Mouse (Mus musculus): Measurements from ENCODE around the gene Ifnz.
"Not testable (repeated sequence)": the region's sequence is repeated elsewhere in the genome, so short reads cannot be mapped to it uniquely, and the experiment has no call there.

Ifnz gene

DNA sequence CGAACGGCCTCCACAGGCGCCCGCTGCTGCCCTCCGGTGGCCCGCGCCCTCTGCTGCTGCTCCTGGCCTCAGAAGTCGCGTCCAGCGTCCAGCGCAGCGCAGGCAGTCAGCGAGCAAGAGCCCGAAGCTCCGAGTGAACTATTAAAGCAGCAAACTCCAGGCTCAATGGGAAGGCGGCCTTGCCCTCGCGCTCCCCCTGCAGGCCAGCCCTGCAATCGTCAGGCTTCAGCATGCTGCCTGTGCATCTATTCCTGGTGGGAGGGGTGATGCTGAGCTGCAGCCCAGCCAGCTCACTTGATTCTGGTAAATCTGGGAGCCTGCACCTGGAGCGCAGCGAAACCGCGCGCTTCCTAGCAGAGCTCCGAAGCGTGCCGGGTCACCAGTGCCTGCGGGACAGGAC lies 6.5 kb downstream of the Ifnz start, which contains the start of gene Gm13277:
Gene Gm13277, plus strand, starts transcription at position 231 of the 400 bp plus-strand sequence.
- DNase-seq, result peak; percentile 78 to 79

DNA sequence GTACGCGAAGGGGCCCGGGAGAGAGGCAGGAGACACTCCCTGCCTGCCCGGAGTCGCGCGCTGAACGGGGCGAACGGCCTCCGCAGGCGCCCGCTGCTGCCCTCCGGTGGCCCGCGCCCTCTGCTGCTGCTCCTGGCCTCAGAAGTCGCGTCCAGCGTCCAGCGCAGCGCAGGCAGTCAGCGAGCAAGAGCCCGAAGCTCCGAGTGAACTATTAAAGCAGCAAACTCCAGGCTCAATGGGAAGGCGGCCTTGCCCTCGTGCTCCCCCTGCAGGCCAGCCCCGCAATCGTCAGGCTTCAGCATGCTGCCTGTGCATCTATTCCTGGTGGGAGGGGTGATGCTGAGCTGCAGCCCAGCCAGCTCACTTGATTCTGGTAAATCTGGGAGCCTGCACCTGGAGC lies 9.3 kb downstream of the Ifnz start, which contains the start of gene Gm13278:
Gene Gm13278, plus strand, starts transcription at position 301 of the 400 bp plus-strand sequence.
- DNase-seq, result not testable (repeated sequence)

DNA sequence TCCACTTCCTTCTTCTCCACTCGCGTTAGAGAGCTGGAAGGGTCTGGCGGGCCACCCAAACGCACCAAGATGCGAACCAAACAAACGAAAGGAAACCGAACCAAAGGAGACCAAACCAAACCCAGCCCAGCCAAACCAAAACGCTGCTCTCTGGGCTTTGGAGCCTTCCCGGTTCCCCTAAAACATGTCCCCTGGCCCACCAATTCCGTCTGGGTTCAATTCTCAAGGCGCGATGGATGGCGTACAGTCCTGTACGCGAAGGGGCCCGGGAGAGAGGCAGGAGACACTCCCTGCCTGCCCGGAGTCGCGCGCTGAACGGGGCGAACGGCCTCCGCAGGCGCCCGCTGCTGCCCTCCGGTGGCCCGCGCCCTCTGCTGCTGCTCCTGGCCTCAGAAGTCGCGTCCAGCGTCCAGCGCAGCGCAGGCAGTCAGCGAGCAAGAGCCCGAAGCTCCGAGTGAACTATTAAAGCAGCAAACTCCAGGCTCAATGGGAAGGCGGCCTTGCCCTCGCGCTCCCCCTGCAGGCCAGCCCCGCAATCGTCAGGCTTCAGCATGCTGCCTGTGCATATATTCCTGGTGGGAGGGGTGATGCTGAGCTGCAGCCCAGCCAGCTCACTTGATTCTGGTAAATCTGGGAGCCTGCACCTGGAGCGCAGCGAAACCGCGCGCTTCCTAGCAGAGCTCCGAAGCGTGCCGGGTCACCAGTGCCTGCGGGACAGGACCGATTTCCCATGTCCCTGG lies 12.2 kb downstream of the Ifnz start, which contains the start of gene Gm13275:
Gene Gm13275, plus strand, starts transcription at position 552 of the 740 bp plus-strand sequence.
- DNase-seq, result peak; percentile 60 to 71

DNA sequence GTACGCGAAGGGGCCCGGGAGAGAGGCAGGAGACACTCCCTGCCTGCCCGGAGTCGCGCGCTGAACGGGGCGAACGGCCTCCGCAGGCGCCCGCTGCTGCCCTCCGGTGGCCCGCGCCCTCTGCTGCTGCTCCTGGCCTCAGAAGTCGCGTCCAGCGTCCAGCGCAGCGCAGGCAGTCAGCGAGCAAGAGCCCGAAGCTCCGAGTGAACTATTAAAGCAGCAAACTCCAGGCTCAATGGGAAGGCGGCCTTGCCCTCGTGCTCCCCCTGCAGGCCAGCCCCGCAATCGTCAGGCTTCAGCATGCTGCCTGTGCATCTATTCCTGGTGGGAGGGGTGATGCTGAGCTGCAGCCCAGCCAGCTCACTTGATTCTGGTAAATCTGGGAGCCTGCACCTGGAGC lies 15.2 kb downstream of the Ifnz start, which contains the start of gene Gm13279:
Gene Gm13279, plus strand, starts transcription at position 301 of the 400 bp plus-strand sequence.
- DNase-seq, result not testable (repeated sequence)

DNA sequence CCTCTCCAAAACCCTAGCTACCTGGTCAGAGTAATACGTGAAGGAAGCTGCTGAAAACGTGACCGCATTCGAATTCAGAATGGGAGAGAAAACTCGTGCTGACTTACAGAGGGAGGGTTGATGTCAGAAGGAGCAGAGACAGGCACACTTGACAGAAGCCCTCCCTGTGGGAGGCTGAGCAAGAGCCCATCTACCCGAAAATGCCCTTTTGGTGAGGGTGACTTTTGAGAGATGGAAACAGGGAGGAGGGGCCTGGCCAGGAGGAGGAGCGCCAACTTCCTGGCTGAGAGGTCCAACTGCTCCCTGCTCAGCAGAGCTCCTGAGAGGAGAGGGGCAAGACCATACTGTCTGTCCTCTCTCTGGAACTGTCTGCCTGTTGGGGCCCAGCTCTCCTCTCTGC lies 17.4 kb downstream of the Ifnz start, which contains the start of gene Gm13285:
Gene Gm13285, plus strand, starts transcription at position 301 of the 400 bp plus-strand sequence.
- not testable (repeated sequence) for DNase-seq

DNA sequence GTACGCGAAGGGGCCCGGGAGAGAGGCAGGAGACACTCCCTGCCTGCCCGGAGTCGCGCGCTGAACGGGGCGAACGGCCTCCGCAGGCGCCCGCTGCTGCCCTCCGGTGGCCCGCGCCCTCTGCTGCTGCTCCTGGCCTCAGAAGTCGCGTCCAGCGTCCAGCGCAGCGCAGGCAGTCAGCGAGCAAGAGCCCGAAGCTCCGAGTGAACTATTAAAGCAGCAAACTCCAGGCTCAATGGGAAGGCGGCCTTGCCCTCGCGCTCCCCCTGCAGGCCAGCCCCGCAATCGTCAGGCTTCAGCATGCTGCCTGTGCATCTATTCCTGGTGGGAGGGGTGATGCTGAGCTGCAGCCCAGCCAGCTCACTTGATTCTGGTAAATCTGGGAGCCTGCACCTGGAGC lies 21.0 kb downstream of the Ifnz start, which contains the start of gene Gm13287:
Gene Gm13287, plus strand, starts transcription at position 301 of the 400 bp plus-strand sequence.
- not testable (repeated sequence) for DNase-seq

DNA sequence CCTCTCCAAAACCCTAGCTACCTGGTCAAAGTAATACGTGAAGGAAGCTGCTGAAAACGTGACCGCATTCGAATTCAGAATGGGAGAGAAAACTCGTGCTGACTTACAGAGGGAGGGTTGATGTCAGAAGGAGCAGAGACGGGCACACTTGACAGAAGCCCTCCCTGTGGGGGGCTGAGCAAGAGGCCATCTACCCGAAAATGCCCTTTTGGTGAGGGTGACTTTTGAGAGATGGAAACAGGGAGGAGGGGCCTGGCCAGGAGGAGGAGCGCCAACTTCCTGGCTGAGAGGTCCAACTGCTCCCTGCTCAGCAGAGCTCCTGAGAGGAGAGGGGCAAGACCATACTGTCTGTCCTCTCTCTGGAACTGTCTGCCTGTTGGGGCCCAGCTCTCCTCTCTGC lies 23.3 kb downstream of the Ifnz start, which contains the start of gene Gm13288:
Gene Gm13288, plus strand, starts transcription at position 301 of the 400 bp plus-strand sequence.
- DNase-seq, result not testable (repeated sequence)

DNA sequence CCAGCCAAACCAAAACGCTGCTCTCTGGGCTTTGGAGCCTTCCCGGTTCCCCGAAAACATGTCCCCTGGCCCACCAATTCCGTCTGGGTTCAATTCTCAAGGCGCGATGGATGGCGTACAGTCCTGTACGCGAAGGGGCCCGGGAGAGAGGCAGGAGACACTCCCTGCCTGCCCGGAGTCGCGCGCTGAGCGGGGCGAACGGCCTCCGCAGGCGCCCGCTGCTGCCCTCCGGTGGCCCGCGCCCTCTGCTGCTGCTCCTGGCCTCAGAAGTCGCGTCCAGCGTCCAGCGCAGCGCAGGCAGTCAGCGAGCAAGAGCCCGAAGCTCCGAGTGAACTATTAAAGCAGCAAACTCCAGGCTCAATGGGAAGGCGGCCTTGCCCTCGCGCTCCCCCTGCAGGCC lies 23.8 kb downstream of the Ifnz start:
- peak; percentile 22 to 40 for DNase-seq

DNA sequence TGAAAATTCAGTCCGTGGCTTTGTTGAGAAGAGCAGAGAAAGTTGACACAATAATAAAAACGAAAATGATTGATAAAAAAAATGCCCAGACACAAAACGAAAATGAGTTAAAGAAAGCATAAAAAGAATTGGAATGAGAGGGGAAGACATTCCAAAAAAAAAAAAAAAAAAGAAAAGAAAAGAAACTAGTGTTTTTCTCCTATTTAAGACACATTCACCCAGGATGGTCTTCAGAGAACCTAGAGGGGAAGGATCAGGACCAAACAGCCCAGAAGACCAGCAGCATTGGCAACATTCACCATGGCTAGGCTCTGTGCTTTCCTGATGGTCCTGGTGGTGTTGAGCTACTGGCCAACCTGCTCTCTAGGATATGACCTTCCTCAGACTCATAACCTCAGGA lies 34.0 kb downstream of the Ifnz start, which contains the start of gene Ifna7:
Gene Ifna7, plus strand, starts transcription at position 301 of the 400 bp plus-strand sequence.
- DNase-seq, result no peak

DNA sequence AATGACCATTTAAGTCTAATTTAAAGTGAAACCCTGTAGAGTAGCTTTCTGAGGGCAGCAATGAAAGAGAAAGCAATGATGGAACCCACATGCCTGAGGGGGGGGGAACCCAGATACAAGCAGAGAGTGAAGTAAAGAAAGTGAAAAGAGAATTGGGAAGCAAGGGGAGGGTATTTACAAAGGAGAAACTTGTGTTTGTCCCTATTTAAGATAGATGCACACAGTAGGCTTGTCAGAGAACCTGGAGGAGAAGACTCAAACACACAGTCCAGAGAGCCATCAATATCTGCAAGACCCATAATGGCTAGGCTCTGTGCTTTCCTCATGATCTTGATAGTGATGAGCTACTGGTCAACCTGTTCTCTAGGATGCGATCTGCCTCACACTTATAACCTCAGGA lies 37.7 kb downstream of the Ifnz start, which contains the start of gene Ifna11:
Gene Ifna11, plus strand, starts transcription at position 301 of the 400 bp plus-strand sequence.
- no peak for DNase-seq

DNA sequence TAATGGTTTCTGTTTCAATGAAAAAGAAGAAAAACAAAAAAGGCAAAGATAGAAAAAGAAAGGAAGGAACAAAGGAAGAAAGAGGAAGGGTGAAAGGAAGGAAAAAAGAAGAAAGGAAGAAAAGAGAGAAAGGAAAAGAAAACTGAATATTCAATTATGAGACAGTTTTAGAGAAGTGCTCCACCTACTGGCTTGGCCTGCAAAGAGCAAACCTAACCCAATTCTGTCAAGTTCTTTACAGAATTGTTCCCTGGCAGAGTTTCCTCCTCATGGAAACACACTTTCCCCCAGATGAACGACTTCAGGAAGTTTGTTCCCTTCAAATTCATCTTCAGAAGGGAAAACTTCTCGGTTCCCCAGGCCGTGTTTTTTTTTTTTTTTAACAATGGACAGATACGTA lies 41.1 kb downstream of the Ifnz start:
- DNase-seq, result no peak

DNA sequence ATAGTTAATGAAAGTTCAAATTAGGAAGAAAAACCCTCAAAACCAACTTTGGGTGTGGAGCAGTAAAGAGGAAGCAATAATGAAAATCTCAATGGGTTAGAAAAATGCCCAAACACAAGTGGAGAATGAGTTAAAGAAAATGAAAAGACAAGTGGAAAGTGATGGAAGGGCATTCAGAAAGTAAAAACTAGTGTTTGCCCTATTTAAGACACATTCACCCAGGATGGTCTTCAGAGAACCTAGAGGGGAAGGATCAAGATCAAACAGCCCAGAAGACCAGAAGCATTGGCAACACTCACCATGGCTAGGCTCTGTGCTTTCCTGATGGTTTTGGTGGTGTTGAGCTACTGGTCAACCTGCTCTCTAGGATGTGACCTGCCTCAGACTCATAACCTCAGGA lies 45.2 kb downstream of the Ifnz start, which contains the start of gene Ifna6:
Gene Ifna6, plus strand, starts transcription at position 301 of the 400 bp plus-strand sequence.
- DNase-seq, result not testable (repeated sequence)

DNA sequence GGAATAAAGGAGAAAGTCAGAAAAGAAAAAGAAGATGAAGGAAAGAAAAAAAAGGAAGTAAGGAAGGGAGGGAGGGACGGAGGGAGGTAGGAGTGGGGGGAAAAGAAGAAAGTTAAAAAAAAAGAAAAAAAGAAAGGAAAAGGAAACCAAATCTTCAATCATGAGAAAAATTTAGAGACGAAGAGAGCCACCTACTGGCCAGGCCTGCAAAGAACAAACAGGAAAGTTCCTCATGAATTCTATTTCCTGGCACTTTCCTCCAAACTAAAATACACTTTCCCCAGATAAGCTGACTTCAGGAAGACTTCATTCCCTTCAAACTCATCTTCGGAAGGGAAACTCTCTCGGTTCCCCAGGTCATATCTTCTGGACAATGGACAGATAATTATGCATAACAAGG lies 48.6 kb downstream of the Ifnz start:
- DNase-seq, result no peak
